Mouse (Mus musculus) T-helper 17 cell (primary cell): ENCODE data around the gene Skap2.

ENCODE experiments used
- in situ Hi-C, 2 experiments: fragments of 300-600 bp; cut with MboI, MseI; formaldehyde crosslinking; loops; 1 replicate in 1 of 2; 2 replicates in 1 of 2; pipeline ENCODE4 v1.15.1; 2025; ENCODE audit warnings: high pct_unique_total_duplicates in 2 of 2

The Skap2 gene

GRCm38 (mm10) chr6:51895753-51896152 is 116.6 kb downstream of the Skap2 start:
- in situ Hi-C loops = no loop called here

DNA sequence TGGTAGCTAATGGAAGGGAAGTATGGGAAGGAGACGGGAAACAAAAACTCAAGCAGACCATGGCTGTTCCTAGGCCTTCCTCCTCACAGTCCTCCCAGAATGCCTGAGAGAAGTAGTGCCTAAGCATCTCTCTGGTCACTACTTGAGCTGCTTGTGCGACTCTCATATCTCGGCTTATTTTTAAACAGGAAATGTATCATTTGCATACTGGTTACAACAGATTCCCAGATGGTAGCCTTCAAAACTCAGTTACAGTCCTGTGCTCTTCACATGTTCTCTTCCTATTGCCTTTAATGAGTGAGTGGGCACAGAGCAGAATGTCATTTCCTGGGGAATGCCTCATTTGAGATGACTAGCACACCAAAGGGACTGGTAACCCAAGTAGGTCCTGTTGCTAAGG is 117.6 kb downstream of the Skap2 start:
- in situ Hi-C loops = no loop called here

DNA sequence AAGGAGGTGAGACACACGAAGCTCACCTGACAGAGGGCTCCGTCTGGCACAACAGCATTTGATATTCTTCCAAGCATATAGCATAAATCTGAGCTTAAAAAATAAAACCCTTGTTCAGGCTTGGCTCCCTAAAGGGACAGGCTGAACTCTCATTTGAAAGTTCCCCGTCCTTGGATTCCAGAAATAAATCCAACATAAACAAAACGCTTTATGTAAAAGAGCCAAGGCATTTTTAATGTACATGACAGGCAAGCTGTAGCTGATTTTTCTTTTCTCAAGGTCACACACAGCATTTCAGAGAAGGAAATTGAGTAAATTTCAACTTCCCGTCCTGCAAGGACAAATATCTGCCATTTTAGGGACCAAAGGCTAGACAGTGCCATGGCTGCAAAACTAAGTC is 122.0 kb downstream of the Skap2 start:
- in situ Hi-C loops = no loop called here

GRCm38 (mm10) chr6:51889824-51890223 is 122.5 kb downstream of the Skap2 start:
- in situ Hi-C loops = no loop called here

- in situ Hi-C loops = no loop called here
These were observed 125.4 kb downstream of the Skap2 start for GRCm38 (mm10) chr6:51886902-51887431.

DNA sequence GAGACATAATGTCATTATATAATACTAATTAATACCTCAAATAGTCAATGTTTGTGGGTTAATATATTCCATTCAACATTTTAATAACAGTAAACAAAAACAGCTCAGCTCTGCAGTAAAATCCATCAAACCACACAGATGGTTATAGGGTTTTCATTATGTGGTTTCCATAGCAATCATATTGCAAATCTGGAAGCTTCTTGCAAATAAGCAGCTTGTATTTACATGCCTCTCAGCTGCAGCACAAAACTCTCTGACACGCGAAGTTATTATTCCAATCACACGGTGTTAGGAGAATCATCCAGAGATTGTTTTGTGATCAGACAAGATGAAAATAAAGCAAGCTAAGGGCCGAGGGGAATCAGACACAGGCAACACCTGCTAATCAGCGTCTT is 129.5 kb downstream of the Skap2 start:
- in situ Hi-C loops = no loop called here

DNA sequence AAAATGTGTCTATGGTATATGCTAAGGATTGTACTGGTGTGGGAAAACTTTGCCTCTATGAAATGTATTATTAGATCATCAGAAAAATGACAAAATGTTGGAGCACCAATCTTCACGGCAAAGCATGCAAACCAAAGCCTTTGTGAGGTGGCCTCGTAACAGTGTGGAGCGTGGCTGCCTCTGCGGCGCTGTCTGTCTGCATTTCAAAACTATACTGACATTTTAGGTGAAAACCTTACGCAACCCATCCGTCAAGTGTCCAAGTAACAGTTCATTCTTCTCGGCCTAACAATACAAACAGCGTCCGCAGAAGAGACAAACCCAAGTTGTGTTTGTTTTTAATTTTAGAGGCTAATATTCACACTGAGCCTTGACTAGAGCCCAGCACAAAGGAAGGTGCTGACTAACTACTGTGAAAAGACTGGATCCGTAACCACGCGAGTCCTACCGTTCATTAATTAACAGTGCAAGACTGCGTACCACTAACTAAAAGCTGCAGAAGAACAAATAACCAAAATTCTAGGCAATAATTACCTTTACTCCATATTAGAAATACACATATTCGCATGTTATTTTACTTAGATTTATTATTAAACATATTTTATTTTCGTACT is 130.0 kb downstream of the Skap2 start:
- in situ Hi-C loops = no loop called here

- in situ Hi-C loops = no loop called here
These were observed 131.0 kb downstream of the Skap2 start for GRCm38 (mm10) chr6:51881181-51881968.

- in situ Hi-C loops = no loop called here
These were observed 131.6 kb downstream of the Skap2 start for GRCm38 (mm10) chr6:51880778-51881177.

GRCm38 (mm10) chr6:51878551-51878950 is 133.8 kb downstream of the Skap2 start:
- in situ Hi-C loops = no loop called here

DNA sequence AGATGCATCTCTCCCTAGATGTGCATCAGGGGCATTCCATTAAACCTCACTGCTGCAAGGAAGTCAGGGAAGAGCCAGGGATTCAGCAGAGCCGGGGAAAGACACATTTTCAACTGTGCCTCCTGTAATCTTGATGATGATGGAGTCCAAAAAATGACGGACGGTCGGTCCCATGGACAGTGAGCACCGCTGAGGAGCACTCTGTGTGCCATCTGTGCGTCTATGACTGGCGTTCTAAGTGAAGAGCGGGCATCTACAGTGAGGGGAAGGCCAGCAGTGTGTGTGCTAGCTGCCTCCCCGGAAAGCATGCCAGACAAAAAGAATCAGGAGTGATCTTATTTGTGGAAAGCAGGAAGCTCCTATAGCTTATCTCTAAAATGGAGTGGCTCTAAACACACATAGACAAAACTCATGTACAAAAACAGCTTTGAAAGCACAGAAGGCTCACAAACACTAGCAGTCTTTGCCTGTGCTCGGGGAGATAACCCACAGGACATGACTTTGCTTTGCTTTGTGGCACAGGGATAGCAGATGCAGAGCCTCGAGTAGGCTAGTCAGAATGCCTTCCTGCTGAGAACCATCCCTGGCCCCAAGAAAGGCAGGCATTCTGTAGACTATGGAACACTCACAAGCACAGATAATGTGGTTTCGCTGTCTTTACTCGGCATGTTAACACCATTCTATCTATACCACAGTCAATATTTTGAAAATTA is 135.4 kb downstream of the Skap2 start:
- in situ Hi-C loops = no loop called here

DNA sequence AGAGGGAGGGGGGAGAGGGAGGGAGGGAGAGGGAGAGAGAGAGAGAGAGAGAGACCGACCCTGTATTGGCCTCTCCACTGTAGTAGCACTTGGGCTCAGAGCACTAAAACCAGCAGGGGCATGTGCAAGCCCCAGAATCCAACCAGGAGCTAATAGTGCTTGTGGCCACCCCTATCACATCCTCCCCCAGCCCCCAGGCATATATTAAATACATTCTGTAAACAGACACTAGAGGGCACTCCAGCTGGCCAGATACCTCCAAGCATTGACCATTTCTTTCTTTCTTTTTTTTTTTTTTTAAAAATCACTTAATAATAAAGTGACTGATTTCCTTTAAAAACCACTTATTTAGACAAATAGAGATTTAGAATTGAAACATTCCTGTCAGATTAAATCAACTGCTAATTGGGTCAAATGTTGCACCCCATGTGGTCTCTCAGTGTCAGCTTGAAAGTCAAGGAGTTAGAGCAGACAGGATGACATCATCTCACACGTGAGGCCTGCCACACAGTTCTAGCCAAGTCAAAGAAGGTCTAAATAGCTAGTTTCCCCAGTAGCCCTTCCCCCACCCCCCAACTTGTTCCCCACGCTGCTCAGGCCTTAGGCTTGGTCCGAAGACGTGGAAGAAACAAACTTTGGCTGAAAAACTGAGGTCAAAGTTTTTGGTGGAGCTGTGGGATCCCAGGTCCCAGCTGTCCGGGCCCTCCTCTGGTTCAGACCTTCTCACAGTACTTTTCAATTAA is 136.3 kb downstream of the Skap2 start:
- in situ Hi-C loops = no loop called here

GRCm38 (mm10) chr6:51874035-51874434 is 138.3 kb downstream of the Skap2 start:
- in situ Hi-C loops = loop anchor here in 1 of 2 experiments (25.0 kb wide), 2 partner anchors 462 to 662 kb away; no protein-coding TSS in a partner anchor

GRCm38 (mm10) chr6:51871135-51871534 is 141.2 kb downstream of the Skap2 start:
- in situ Hi-C loops = loop anchor here in 1 of 2 experiments (25.0 kb wide), 2 partner anchors 459 to 659 kb away; no protein-coding TSS in a partner anchor

DNA sequence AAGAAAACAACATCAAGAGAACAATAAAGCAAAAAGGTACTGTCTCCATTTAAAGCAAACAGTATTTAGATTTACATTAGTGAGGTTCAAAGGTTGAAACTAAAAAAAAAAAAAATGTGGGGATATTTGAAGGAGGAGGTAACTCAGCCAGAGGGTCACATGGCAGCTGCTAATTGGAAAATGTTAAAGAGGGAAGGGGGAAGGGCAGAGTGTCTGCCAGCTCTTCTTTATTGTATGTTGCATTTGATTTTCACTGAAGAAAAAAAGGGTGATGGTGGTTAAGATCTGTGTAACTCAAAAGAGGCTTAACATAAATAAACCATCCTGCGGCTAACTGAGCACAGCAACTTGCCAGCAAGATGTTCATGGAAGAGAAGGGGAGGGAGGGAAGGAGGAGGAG is 142.1 kb downstream of the Skap2 start:
- in situ Hi-C loops = loop anchor here in 1 of 2 experiments (25.0 kb wide), 2 partner anchors 458 to 658 kb away; no protein-coding TSS in a partner anchor

DNA sequence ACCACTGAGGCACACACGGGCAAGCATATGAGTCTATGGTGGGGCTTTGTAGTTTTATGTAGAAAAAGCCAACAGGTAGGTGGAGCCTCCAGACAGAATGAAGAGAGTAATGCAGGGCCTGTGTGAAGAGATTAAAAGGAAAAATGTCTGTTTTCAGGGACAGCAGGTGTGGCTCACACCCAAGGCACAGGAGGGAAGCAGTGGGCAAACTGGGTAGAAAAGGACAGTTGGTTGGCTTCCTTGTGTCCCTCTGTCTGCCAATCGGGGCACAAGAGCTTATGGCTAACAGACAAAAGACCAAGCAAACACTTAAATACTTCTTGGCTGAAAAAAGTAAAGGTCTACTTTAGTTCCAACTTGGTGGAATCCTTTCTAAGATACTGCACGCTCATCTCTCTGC is 145.8 kb downstream of the Skap2 start:
- in situ Hi-C loops = loop anchor here in 1 of 2 experiments (25.0 kb wide), 2 partner anchors 454 to 654 kb away; no protein-coding TSS in a partner anchor

DNA sequence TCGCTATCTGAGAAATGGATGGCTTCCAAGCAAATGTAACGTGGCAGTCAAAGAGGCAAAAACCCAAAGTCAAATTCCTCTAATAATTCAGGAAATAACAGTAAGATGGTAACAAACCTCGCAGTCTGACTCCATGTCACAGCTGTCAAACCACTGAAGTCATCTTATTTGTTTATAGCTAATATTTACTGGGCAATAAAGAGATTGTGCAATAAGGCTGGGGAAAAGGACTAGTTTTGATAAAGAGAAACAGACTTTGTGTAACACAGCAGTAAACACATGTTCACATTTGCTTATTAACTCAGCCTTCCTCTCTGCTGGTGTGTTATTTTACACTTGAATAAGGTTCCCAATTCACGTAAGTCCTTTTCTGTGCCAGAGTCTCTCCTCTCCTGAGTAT is 148.8 kb downstream of the Skap2 start:
- in situ Hi-C loops = loop anchor here (5.0 to 25.0 kb wide), 3 partner anchors 354 to 651 kb away; no protein-coding TSS in a partner anchor

DNA sequence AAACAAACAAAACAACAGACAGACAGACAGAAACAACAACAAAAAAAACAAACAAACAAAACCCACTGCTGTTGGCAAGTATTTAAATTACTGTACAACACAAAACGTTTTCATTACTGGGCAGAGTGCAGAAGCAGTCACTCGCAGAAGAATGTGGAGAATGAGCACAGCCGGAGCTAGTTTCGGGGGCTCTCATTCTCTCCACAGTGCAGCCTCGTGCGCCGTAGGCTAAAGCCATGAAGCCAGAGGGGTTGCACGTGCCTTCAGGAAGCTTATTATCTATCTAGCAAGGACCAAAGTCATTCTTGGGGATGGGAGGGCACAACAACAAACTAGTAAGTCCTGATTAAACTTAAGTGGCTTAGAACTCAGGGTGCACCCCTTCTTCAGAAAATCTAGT is 152.0 kb downstream of the Skap2 start:
- in situ Hi-C loops = loop anchor here (5.0 to 25.0 kb wide), 3 partner anchors 357 to 648 kb away; no protein-coding TSS in a partner anchor

DNA sequence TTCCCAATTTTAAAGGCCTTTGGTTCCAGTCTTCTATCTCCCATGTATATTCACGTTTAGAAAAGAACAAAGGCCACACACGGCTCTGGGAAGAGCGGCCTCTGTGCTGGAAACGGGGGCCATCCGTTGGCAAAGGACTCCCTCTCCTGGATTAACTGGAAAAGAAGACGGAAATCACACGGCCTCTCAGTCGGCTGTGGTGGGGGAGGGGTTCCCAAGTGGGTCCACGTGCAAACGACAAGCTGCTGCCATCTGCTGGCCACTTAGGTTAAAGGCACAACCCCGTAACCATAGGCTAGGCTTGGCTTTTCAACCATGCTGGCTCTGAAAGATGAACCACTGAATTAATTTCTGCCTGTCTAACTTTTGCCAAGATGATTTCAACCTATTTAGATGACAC is 154.5 kb downstream of the Skap2 start:
- in situ Hi-C loops = loop anchor here (5.0 to 25.0 kb wide), 6 partner anchors 76 to 653 kb away; no protein-coding TSS in a partner anchor

- in situ Hi-C loops = loop anchor here (10.0 to 25.0 kb wide), 4 partner anchors 258 to 648 kb away; no protein-coding TSS in a partner anchor
These were observed 159.1 kb downstream of the Skap2 start for GRCm38 (mm10) chr6:51853291-51853690.

GRCm38 (mm10) chr6:51852643-51853042 is 159.7 kb downstream of the Skap2 start:
- in situ Hi-C loops = loop anchor here (10.0 to 25.0 kb wide), 4 partner anchors 258 to 648 kb away; no protein-coding TSS in a partner anchor
